Mouse (Mus musculus) heart, embryonic 11.5 days (tissue): ENCODE results near the gene Nkain4. TPM values are rescaled to one million over a fixed set of nuclear protein-coding genes. Genes with fewer than 3 reads are reported as not detected.

Source experiments
- microRNA-seq: library from miRNA; unstranded; fragments of <30 nt; microRNA quantifications from one replicate; pipeline ENCODE4, GENCODE M21; 2016; ENCODE audit warnings: borderline number of aligned reads
- polyA plus RNA-seq: library from polyadenylated mRNA; unstranded; fragments of >200 nt; fragmentation: Nextera tagmentation; extraction: Ambion mirVana; gene quantifications from 2 replicates; pipeline ENCODE4 v1.2.1, GENCODE M21; 2014

The Nkain4 gene
- polyA plus RNA-seq, 1 experiment from 2014 or later = 34.2 TPM

Small RNA genes within 50 kb of the gene (microRNA-seq; reads per million reads assigned to microRNA genes)
- gene Mir124a-3 = 0.20 reads per million

Other genes starting within 250 kb of the Nkain4 start
- gene Dido1, start 244.7 kb downstream of the Nkain4 start, polyA plus RNA-seq = 20.8 and 21.3 TPM in 2 replicates
- gene Gid8, start 244.6 kb downstream of the Nkain4 start, polyA plus RNA-seq = 52.9 and 54.2 TPM in 2 replicates
- gene Slc17a9, start 229.4 kb downstream of the Nkain4 start, polyA plus RNA-seq = 0.41 and 0.96 TPM in 2 replicates
- gene Bhlhe23, start 177.8 kb downstream of the Nkain4 start, polyA plus RNA-seq = not detected in 2 replicates
- 39.8 and 43.6 TPM in 2 replicates for gene Ythdf1, start 33.8 kb downstream of the Nkain4 start, polyA plus RNA-seq
- 0.13 TPM in 1 of 2 replicates, not detected in the other for gene Birc7, start 25.7 kb downstream of the Nkain4 start, polyA plus RNA-seq
- 59.3 and 68.9 TPM in 2 replicates for gene Arfgap1, start 12.5 kb upstream of the Nkain4 start, polyA plus RNA-seq
- 0.17 and 0.30 TPM in 2 replicates for gene Col20a1, start 31.8 kb upstream of the Nkain4 start, polyA plus RNA-seq
- gene Chrna4, start 88.8 kb upstream of the Nkain4 start, polyA plus RNA-seq = 0.28 and 0.70 TPM in 2 replicates
- 0.17 and 0.30 TPM in 2 replicates for gene Kcnq2, start 180.6 kb upstream of the Nkain4 start, polyA plus RNA-seq
- 4.6 and 5.7 TPM in 2 replicates for gene Eef1a2, start 202.3 kb upstream of the Nkain4 start, polyA plus RNA-seq
- 187 and 214 TPM in 2 replicates for gene Ppdpf, start 232.5 kb upstream of the Nkain4 start, polyA plus RNA-seq
- not detected in 2 replicates for gene Ptk6, start 248.1 kb upstream of the Nkain4 start, polyA plus RNA-seq